Mouse (Mus musculus): ENCODE results near the gene 4930548H24Rik.

The 4930548H24Rik gene

DNA sequence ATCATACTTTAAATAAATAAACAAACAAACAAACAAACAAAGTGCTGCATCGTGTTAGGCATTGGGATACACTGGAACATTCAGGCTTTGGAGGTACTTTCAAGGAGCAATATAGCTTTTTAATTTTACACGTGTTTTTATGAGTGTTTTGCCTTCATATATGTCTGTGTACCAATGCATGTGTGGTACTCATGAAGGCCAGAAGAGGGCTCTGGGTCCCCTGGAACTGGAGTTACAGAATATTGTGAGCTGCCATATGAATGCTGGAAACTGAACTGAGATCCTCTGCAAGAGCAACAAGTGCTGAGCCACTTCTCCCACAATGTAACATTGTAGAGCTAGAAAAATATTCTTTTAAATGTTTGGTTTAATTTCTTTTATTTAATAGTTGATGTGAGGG, 49.7 kb downstream of the 4930548H24Rik start:
- in situ Hi-C loops (cut with MboI; ENCODE audit: low sequenced_read_pairs), result no loop called here
